Mouse (Mus musculus) heart, adult 2 months (tissue): ENCODE results near the gene Palld. TPM values are rescaled to one million over a fixed set of nuclear protein-coding genes. Genes with fewer than 3 reads are reported as not detected.

Experiments used
- DNase-seq, 2 experiments: peaks; one replicate each; pipeline ENCODE4 v3.0.0; 2021
- H3K27ac ChIP-seq: fragments of 200-600 bp; 2 replicates; pipeline ENCODE4 v1.8.1; 2022
- H3K27me3 ChIP-seq: fragments of 200-500 bp; 2 replicates; pipeline ENCODE4 v1.6.1; 2012; ENCODE audit warnings: mild to moderate bottlenecking, low read length, inconsistent platforms, mixed read lengths; ENCODE audit not compliant: control insufficient read depth, insufficient read depth
- H3K36me3 ChIP-seq: fragments of 200-500 bp; 2 replicates; pipeline ENCODE4 v1.6.1; 2012; ENCODE audit warnings: low read length, inconsistent platforms; ENCODE audit not compliant: control insufficient read depth, insufficient read depth
- H3K4me1 ChIP-seq: fragments of 200-500 bp; 2 replicates; pipeline ENCODE4 v1.6.1; 2011; ENCODE audit warnings: low read length; ENCODE audit not compliant: control insufficient read depth, insufficient read depth
- H3K4me3 ChIP-seq: fragments of 200-600 bp; 2 replicates; pipeline ENCODE4 v1.8.1; 2022
- H3K79me2 ChIP-seq: fragments of 200-500 bp; replicated peaks from 2 replicates; pipeline ENCODE4 v1.6.1; 2012; ENCODE audit warnings: mild to moderate bottlenecking, inconsistent platforms, low read length, moderate library complexity, mixed read lengths; ENCODE audit not compliant: control insufficient read depth, insufficient read depth
- H3K9ac ChIP-seq: fragments of 200-500 bp; 2 replicates; pipeline ENCODE4 v1.6.1; 2012; ENCODE audit warnings: low read depth, mild to moderate bottlenecking, control low read depth, inconsistent platforms, low read length, mixed read lengths
- CTCF ChIP-seq: fragments of 200-600 bp; IDR thresholded peaks from 2 replicates; pipeline ENCODE4 v1.8.1; 2022; ENCODE audit warnings: antibody characterized with exemption, mild to moderate bottlenecking, moderate library complexity
- EP300 ChIP-seq: fragments of 200-500 bp; IDR thresholded peaks from 2 replicates; pipeline ENCODE4 v1.6.1; 2011; ENCODE audit warnings: low read depth, low read length, control low read depth; ENCODE audit not compliant: insufficient read depth
- POLR2A ChIP-seq: fragments of 200-500 bp; IDR thresholded peaks from 2 replicates; pipeline ENCODE4 v1.6.1; 2011; ENCODE audit warnings: mild to moderate bottlenecking, low read depth, low read length, control low read depth; ENCODE audit not compliant: insufficient read depth
- WGBS: fragments of 180-500 bp; shearing (Covaris S2); methylation state at CpG from one replicate; pipeline ENCODE4 v1.1.7; 2018; 5-methylcytosine and 5-hydroxymethylcytosine counted together
- intact Hi-C: fragments of 180-260 bp; cut with DNase I; formaldehyde crosslinking; loops from one replicate; pipeline ENCODE4 v1.15.1; 2025
- polyA plus RNA-seq: library from polyadenylated mRNA; depleted of rRNA; stranded (reverse); fragments of >200 nt; gene quantifications from 2 replicates; pipeline ENCODE4 v1.2.3, GENCODE M21; 2012
- total RNA-seq, 2 experiments: library from RNA; stranded (reverse); gene quantifications; 2 replicates each; pipeline ENCODE4 v1.2.3; 2021

Palld gene
- total and polyA plus RNA-seq, 3 experiments: 60.3 to 188 (median 169) TPM

- 26% methylated on average over 6 of the region's 6 CpGs for WGBS
- Histone ChIP-seq H3K4me1 (peaks cover 3% of the 10 kb centered on the region; the same call in 1 of the 2 replicates), H3K4me3 (no peak overlapping the region), H3K36me3 (peaks cover 5% of the 10 kb centered on the region), H3K79me2 (no peaks in the 10 kb centered on the region), H3K9ac (no peak overlapping the region), H3K27me3 (no peaks in the 10 kb centered on the region), H3K27ac (no peak overlapping the region)
- no peak for DNase-seq
- TF ChIP-seq EP300 (no peak), CTCF (no peak), POLR2A (no peak)
- intact Hi-C loops: no loop called here
Measured at GRCm38 (mm10) chr8:61651955-61652354, 250.5 kb downstream of the Palld start.

DNA sequence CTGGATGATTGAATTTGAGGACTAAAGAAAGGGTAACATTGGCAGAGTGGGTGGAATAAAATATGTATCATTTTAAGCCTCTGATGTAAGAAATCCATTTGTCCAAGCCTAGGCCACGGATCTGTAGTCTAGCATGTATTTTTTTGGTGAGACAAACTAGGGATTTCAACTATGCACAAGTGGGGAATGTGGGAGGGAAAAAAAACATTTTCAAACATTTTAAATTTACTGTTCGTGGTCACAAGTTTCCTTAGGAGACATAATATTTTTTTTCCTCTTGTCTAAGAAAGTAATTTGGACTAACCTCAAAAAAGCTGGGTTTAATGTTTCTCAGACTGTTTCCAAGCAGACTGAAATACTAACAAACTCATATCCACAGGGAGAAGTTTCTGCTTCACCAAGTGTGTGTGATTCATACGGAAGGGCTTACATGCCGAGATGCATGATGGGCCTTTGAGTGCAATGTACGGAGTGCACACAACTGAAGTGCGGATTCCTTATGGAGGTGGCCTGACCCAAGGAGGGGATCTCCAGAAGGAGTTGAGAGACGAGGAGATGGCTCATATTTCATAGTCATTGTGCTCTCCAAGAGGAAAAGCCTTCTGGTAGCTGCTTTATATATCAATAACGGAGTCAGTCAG lies 256.2 kb downstream of the Palld start:
- intact Hi-C loops: no loop called here
- 78% methylated on average over 8 of the region's 8 CpGs for WGBS
- no peaks in the 10 kb centered on the region for H3K27me3 ChIP-seq

GRCm38 (mm10) chr8:61645642-61646041 lies 256.8 kb downstream of the Palld start:
- H3K36me3 ChIP-seq: peaks cover 21% of the 10 kb centered on the region
- DNase-seq: no peak
- no peak overlapping the region for H3K4me3 ChIP-seq
- no peak overlapping the region for H3K9ac ChIP-seq
- TF ChIP-seq POLR2A (no peak), EP300 (no peak), CTCF (no peak)
- H3K79me2 ChIP-seq: no peaks in the 10 kb centered on the region
- H3K4me1 ChIP-seq: peaks cover 19% of the 10 kb centered on the region
- H3K27ac ChIP-seq: no peak overlapping the region
- H3K27me3 ChIP-seq: no peaks in the 10 kb centered on the region
- intact Hi-C loops: no loop called here
- WGBS: 81% methylated on average over 6 of the region's 6 CpGs

More for the DNA sequence above, 256.2 kb downstream of the Palld start:
- no peak for TF ChIP-seq POLR2A
- no peak for TF ChIP-seq EP300
- no peak for TF ChIP-seq CTCF
- H3K36me3 ChIP-seq: peaks cover 21% of the 10 kb centered on the region
- DNase-seq: no peak
- H3K9ac ChIP-seq: no peak overlapping the region
- no peak overlapping the region for H3K4me3 ChIP-seq
- H3K79me2 ChIP-seq: no peaks in the 10 kb centered on the region
- no peak overlapping the region for H3K27ac ChIP-seq
- H3K4me1 ChIP-seq: peaks cover 19% of the 10 kb centered on the region

DNA sequence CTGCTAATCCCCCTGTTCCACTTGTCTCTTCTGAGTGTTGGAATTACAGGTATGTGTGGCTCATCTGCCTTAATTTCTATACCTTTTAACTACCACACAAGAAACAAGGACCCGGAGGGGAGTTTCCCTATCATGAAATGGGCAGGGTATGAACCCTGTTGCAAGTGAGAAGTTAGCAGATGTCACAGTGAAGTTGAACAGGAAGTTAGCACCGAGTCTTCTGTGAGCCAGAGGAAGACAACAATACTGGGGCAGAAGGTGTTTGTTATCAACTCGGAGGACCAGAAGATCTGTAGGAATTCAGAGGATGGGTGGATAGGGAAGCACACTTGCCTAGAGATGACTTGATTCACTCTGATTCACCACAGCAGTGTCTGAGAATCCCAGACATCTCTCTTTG lies 259.3 kb downstream of the Palld start:
- TF ChIP-seq CTCF (no peak), EP300 (no peak), POLR2A (no peak)
- H3K4me1 ChIP-seq: peaks cover 15% of the 10 kb centered on the region
- no peak overlapping the region for H3K27ac ChIP-seq
- no peaks in the 10 kb centered on the region for H3K27me3 ChIP-seq
- WGBS: 35% methylated on average over 3 of the region's 3 CpGs
- no peaks in the 10 kb centered on the region for H3K79me2 ChIP-seq
- no peak for DNase-seq
- H3K36me3 ChIP-seq: peaks cover 16% of the 10 kb centered on the region
- no peak overlapping the region for H3K4me3 ChIP-seq
- intact Hi-C loops: no loop called here
- H3K9ac ChIP-seq: no peak overlapping the region

DNA sequence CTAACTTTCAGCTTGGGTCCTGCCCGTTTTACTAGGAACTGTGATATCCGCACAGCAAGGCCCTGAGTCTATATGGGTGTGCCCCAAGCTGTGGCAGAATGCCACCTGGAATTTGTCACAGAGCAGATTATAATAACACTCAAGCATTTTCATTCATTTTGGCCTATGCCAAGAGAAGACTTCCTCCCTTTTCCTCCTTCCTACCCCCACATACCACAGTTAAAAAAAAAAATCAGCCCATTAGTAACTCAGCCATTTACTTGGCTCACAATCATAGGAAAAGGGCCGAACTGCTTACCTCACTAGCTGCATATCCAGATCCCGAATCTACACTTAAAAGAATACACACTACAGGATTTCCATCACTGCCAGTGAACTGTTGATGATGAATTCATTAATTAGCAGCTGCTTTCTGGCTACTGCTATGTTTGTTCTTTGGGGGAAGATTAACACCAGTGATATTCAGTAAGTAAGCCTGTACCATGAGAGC lies 260.1 kb downstream of the Palld start:
- Histone ChIP-seq H3K4me1 (peaks cover 15% of the 10 kb centered on the region), H3K36me3 (peaks cover 16% of the 10 kb centered on the region), H3K27me3 (no peaks in the 10 kb centered on the region), H3K79me2 (no peaks in the 10 kb centered on the region), H3K27ac (no peak overlapping the region; the same call in 1 of the 2 replicates), H3K4me3 (no peak overlapping the region), H3K9ac (no peak overlapping the region)
- TF ChIP-seq EP300: 0 out of 2 replicates have a peak, but pooled peaks have one; percentile 17
- no peak for TF ChIP-seq CTCF
- no peak for TF ChIP-seq POLR2A
- 19% methylated on average over 4 of the region's 4 CpGs for WGBS
- intact Hi-C loops: no loop called here
- DNase-seq: peak; percentile 42 to 66

DNA sequence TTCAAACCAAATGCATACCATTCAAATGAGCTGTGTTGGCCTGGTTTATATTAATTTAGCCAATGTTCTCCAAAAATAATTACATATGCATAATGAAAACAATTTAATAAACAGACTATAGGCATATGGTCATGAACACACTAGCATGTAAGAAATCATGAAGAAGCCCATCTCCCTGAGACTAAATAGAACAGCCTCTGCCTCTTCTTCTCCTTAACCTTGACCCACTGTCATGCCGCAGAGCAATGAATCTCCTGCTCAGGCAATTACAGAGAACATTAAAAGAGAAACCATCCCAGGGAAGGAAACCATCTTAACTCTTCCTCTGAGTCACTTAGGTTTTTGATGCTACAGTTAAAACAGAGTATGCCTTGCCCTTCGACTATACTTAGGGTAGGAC lies 262.9 kb downstream of the Palld start:
- Histone ChIP-seq H3K27ac (no peak overlapping the region), H3K79me2 (no peaks in the 10 kb centered on the region), H3K4me3 (no peak overlapping the region), H3K36me3 (peaks cover 16% of the 10 kb centered on the region), H3K9ac (no peak overlapping the region), H3K27me3 (no peaks in the 10 kb centered on the region), H3K4me1 (peaks cover 19% of the 10 kb centered on the region)
- WGBS: 90% methylated on average over 2 of the region's 2 CpGs
- no peak for TF ChIP-seq EP300
- no peak for TF ChIP-seq POLR2A
- TF ChIP-seq CTCF: no peak
- DNase-seq: no peak
- intact Hi-C loops: no loop called here
